Mouse (Mus musculus) CH12.LX (cell line): Measurements from ENCODE around the gene Treml4. TPM values are rescaled to one million over a fixed set of nuclear protein-coding genes. Genes with fewer than 3 reads are reported as not detected.

Source experiments
- DNase-seq: peaks from one replicate; pipeline ENCODE4 v3.0.0-alpha.2; 2013; ENCODE audit errors: extremely low read depth
- H3K27ac ChIP-seq: 2 replicates; pipeline ENCODE4 v1.5.1; 2012; ENCODE audit warnings: low read depth, mild to moderate bottlenecking, control low read depth, moderate library complexity; ENCODE audit not compliant: insufficient read depth
- H3K27me3 ChIP-seq: replicated peaks from 2 replicates; pipeline ENCODE3; 2012; ENCODE audit warnings: inconsistent platforms
- H3K36me3 ChIP-seq, 2 experiments: replicated peaks in 1 of 2; 2 replicates each; pipeline versions ENCODE3 to v1.6.1; 2012; ENCODE audit warnings: inconsistent platforms in 1 of 2, low read length in 1 of 2, mild to moderate bottlenecking in 1 of 2, mixed read lengths in 1 of 2, moderate library complexity in 1 of 2; ENCODE audit not compliant: control insufficient read depth in 1 of 2, insufficient read depth in 1 of 2
- H3K4me1 ChIP-seq, 2 experiments: 2 replicates each; pipeline ENCODE4 v1.6.1; 2012; ENCODE audit warnings: inconsistent platforms in 1 of 2, moderate library complexity in 1 of 2; ENCODE audit not compliant: insufficient read depth in 2 of 2, control insufficient read depth in 1 of 2
- H3K4me2 ChIP-seq: 2 replicates; pipeline ENCODE4 v1.6.1; 2012; ENCODE audit warnings: low read depth, mild to moderate bottlenecking, control low read depth; ENCODE audit not compliant: poor library complexity, insufficient read depth, severe bottlenecking
- H3K4me3 ChIP-seq, 3 experiments: fragments of 150-350 bp in 1 of 3; sonication (generic) in 1 of 3; replicated peaks in 1 of 3; 2 replicates each; pipeline versions ENCODE3 to v1.5.1; 2011 to 2012; ENCODE audit warnings: low read depth in 2 of 3, low read length in 2 of 3, mild to moderate bottlenecking in 2 of 3, moderate library complexity in 2 of 3, control low read depth in 1 of 3, improper control_type of control experiment in 1 of 3, inconsistent platforms in 1 of 3, mixed read lengths in 1 of 3; ENCODE audit not compliant: poor library complexity in 1 of 3
- H3K79me2 ChIP-seq: replicated peaks from 2 replicates; pipeline ENCODE4 v1.6.1; 2012; ENCODE audit warnings: mild to moderate bottlenecking, moderate library complexity; ENCODE audit not compliant: control insufficient read depth, poor library complexity, insufficient read depth, severe bottlenecking; ENCODE audit errors: extremely low read depth
- H3K9ac ChIP-seq: 2 replicates; pipeline ENCODE4 v1.6.1; 2012; ENCODE audit warnings: low read depth, mild to moderate bottlenecking, control low read depth, moderate library complexity; ENCODE audit not compliant: insufficient read depth
- H3K9me3 ChIP-seq: replicated peaks from 2 replicates; pipeline ENCODE3; 2012; ENCODE audit warnings: low read length, inconsistent platforms, mixed read lengths
- CHD2 ChIP-seq: IDR thresholded peaks from 2 replicates; pipeline ENCODE4 v1.6.1; 2011; ENCODE audit warnings: low read length, improper control_type of control experiment
- E2F4 ChIP-seq: IDR thresholded peaks from 2 replicates; pipeline ENCODE4 v1.6.1; 2011; ENCODE audit warnings: low read depth, low read length, improper control_type of control experiment; ENCODE audit not compliant: insufficient replicate concordance
- EP300 ChIP-seq: IDR thresholded peaks from 2 replicates; pipeline ENCODE4 v1.6.1; 2011; ENCODE audit warnings: low read length, improper control_type of control experiment
- IRF4 ChIP-seq: IDR thresholded peaks from 2 replicates; pipeline ENCODE4 v1.6.1; 2014; ENCODE audit warnings: low read depth, mild to moderate bottlenecking, inconsistent platforms, low read length, improper control_type of control experiment
- JUND ChIP-seq: conservative IDR thresholded peaks from 2 replicates; pipeline ENCODE4 v1.6.1; 2011; ENCODE audit warnings: low read depth, low read length, improper control_type of control experiment
- MAX ChIP-seq: IDR thresholded peaks from 2 replicates; pipeline ENCODE4 v1.6.1; 2011; ENCODE audit warnings: low read length, improper control_type of control experiment
- MAZ ChIP-seq: IDR thresholded peaks from 2 replicates; pipeline ENCODE4 v1.6.1; 2012; ENCODE audit warnings: low read depth, mild to moderate bottlenecking, inconsistent platforms, low read length, improper control_type of control experiment, moderate library complexity
- MXI1 ChIP-seq: IDR thresholded peaks from 2 replicates; pipeline ENCODE4 v1.6.1; 2011; ENCODE audit warnings: mild to moderate bottlenecking, low read depth, low read length, improper control_type of control experiment
- PAX5 ChIP-seq: IDR thresholded peaks from 2 replicates; pipeline ENCODE4 v1.6.1; 2012; ENCODE audit warnings: low read length, inconsistent platforms, mixed read lengths
- TBP ChIP-seq: conservative IDR thresholded peaks from 2 replicates; pipeline ENCODE4 v1.6.1; 2011; ENCODE audit warnings: low read depth, low read length, improper control_type of control experiment
- USF1 ChIP-seq: IDR thresholded peaks from 2 replicates; pipeline ENCODE4 v1.6.1; 2014; ENCODE audit warnings: low read depth, mild to moderate bottlenecking, inconsistent platforms, low read length, improper control_type of control experiment
- USF2 ChIP-seq: conservative IDR thresholded peaks from 2 replicates; pipeline ENCODE4 v1.6.1; 2011; ENCODE audit warnings: low read depth, low read length, improper control_type of control experiment
- ZC3H11A ChIP-seq: IDR thresholded peaks from 2 replicates; pipeline ENCODE4 v1.6.1; 2012; ENCODE audit warnings: low read depth, mild to moderate bottlenecking, inconsistent platforms, low read length, improper control_type of control experiment
- dilution Hi-C: fragments of 300-500 bp; cut with MboI; formaldehyde crosslinking; loops from 2 replicates; pipeline ENCODE4 v1.14.3; 2020; ENCODE audit warnings: low sequenced_read_pairs; ENCODE audit not compliant: extremely low pct_unique_long_range_greater_than_20kb, extremely low pct_ligation_motif_present
- in situ Hi-C: fragments of 300-500 bp; cut with MboI; formaldehyde crosslinking; loops from 3 replicates; pipeline ENCODE4 v1.14.3; 2019; ENCODE audit warnings: low sequenced_read_pairs, low pct_ligation_motif_present, low pct_unique_long_range_greater_than_20kb, mixed read lengths
- polyA plus RNA-seq: library from polyadenylated mRNA; unstranded; fragments of >175 nt; gene quantifications from 2 replicates; pipeline ENCODE4 v1.2.1, GENCODE M21; 2012; ENCODE audit warnings: low read depth; ENCODE audit not compliant: insufficient read length
- total RNA-seq, 2 experiments: library from RNA; depleted of rRNA; stranded (reverse); fragments of 300-350 nt in 1 of 2; fragments of >200 nt in 1 of 2; gene quantifications; 2 replicates each; pipeline ENCODE4 v1.2.3; 2012 to 2014

Gene Treml4
- total and polyA plus RNA-seq, 3 experiments = 0.13 to 1.1 (median 0.55) TPM

GRCm38 (mm10) chr17:48323236-48323635, 59.1 kb downstream of the Treml4 start:
- H3K9me3 ChIP-seq = no peaks in the 10 kb centered on the region
- no peak for DNase-seq
- TF ChIP-seq ZC3H11A (no peak), JUND (no peak)
- H3K27ac ChIP-seq = no peak overlapping the region
- H3K36me3 ChIP-seq = peaks cover 0 to 7% of the 10 kb centered on the region in 2 experiments
- peaks cover 3 to 37% of the 10 kb centered on the region in 2 experiments; a peak in 3 of 4 replicates for H3K4me1 ChIP-seq
- H3K4me2 ChIP-seq = no peak overlapping the region
- H3K79me2 ChIP-seq = no peaks in the 10 kb centered on the region
- H3K4me3 ChIP-seq = no peak overlapping the region
- dilution Hi-C loops (no loop called here), in situ Hi-C loops (no loop called here)
- no peaks in the 10 kb centered on the region for H3K27me3 ChIP-seq
- H3K9ac ChIP-seq = no peak overlapping the region

- H3K9me3 ChIP-seq = no peaks in the 10 kb centered on the region
- no peak for TF ChIP-seq USF2
- TF ChIP-seq MXI1 = no peak
- no peak for TF ChIP-seq EP300
- TF ChIP-seq MAX = no peak
- no peak for TF ChIP-seq MAZ
- TF ChIP-seq PAX5 = no peak
- TF ChIP-seq TBP = no peak
- TF ChIP-seq CHD2 = no peak
- TF ChIP-seq IRF4 = no peak
- no peak for TF ChIP-seq USF1
- no peak for TF ChIP-seq E2F4
- no peak for DNase-seq
- H3K36me3 ChIP-seq = peaks cover 0 to 7% of the 10 kb centered on the region in 2 experiments
- H3K27me3 ChIP-seq = peaks cover 2% of the 10 kb centered on the region
- no peak overlapping the region for H3K4me2 ChIP-seq
- dilution Hi-C loops (no loop called here), in situ Hi-C loops (no loop called here)
- H3K9ac ChIP-seq = no peak overlapping the region
- peaks cover 3 to 30% of the 10 kb centered on the region in 2 experiments; a peak in 3 of 4 replicates for H3K4me1 ChIP-seq
- H3K4me3 ChIP-seq = no peak overlapping the region
- no peak overlapping the region for H3K27ac ChIP-seq
- no peaks in the 10 kb centered on the region for H3K79me2 ChIP-seq
Observed at GRCm38 (mm10) chr17:48324258-48324657, 60.2 kb downstream of the Treml4 start.

Other genes with a start within 250 kb of the Treml4 start
- gene 1700122O11Rik, start 226.0 kb upstream of the Treml4 start, total RNA-seq (2012; rRNA removed) = not detected in 2 replicates
- gene 1700122O11Rik, start 226.0 kb upstream of the Treml4 start, total RNA-seq (2014; rRNA removed) = not detected in 2 replicates
- gene 1700122O11Rik, start 226.0 kb upstream of the Treml4 start, polyA plus RNA-seq = not detected in 2 replicates
- gene 1700067P10Rik, start 175.0 kb upstream of the Treml4 start, total RNA-seq (2012; rRNA removed) = not detected in 2 replicates
- gene 1700067P10Rik, start 175.0 kb upstream of the Treml4 start, total RNA-seq (2014; rRNA removed) = not detected in 2 replicates
- not detected in 2 replicates for gene 1700067P10Rik, start 175.0 kb upstream of the Treml4 start, polyA plus RNA-seq
- gene 9830107B12Rik, start 118.0 kb upstream of the Treml4 start, total RNA-seq (2012; rRNA removed) = not detected in 2 replicates
- gene 9830107B12Rik, start 118.0 kb upstream of the Treml4 start, total RNA-seq (2014; rRNA removed) = not detected in 2 replicates
- gene 9830107B12Rik, start 118.0 kb upstream of the Treml4 start, polyA plus RNA-seq = not detected in 2 replicates
- gene A530064D06Rik, start 97.0 kb upstream of the Treml4 start, total RNA-seq (2012; rRNA removed) = not detected in 2 replicates
- gene A530064D06Rik, start 97.0 kb upstream of the Treml4 start, total RNA-seq (2014; rRNA removed) = 0.15 and 0.20 TPM in 2 replicates
- 0.60 and 0.68 TPM in 2 replicates for gene A530064D06Rik, start 97.0 kb upstream of the Treml4 start, polyA plus RNA-seq
- gene Trem1, start 31.5 kb upstream of the Treml4 start, total RNA-seq (2012; rRNA removed) = 0.08 TPM in 1 of 2 replicates, not detected in the other
- gene Trem1, start 31.5 kb upstream of the Treml4 start, total RNA-seq (2014; rRNA removed) = 0.17 and 0.32 TPM in 2 replicates
- gene Trem1, start 31.5 kb upstream of the Treml4 start, polyA plus RNA-seq = 0.25 and 0.29 TPM in 2 replicates
- not detected in 2 replicates for gene Trem3, start 16.5 kb upstream of the Treml4 start, total RNA-seq (2012; rRNA removed)
- gene Trem3, start 16.5 kb upstream of the Treml4 start, total RNA-seq (2014; rRNA removed) = not detected in 2 replicates
- not detected in 2 replicates for gene Trem3, start 16.5 kb upstream of the Treml4 start, polyA plus RNA-seq
- gene Treml2, start 35.2 kb downstream of the Treml4 start, total RNA-seq (2012; rRNA removed) = 1.3 and 2.4 TPM in 2 replicates
- 5.5 and 6.4 TPM in 2 replicates for gene Treml2, start 35.2 kb downstream of the Treml4 start, total RNA-seq (2014; rRNA removed)
- 9.8 and 10.2 TPM in 2 replicates for gene Treml2, start 35.2 kb downstream of the Treml4 start, polyA plus RNA-seq
- 0.08 TPM in 1 of 2 replicates, not detected in the other for gene B430306N03Rik, start 51.8 kb downstream of the Treml4 start, total RNA-seq (2012; rRNA removed)
- 0.21 and 0.35 TPM in 2 replicates for gene B430306N03Rik, start 51.8 kb downstream of the Treml4 start, total RNA-seq (2014; rRNA removed)
- gene B430306N03Rik, start 51.8 kb downstream of the Treml4 start, polyA plus RNA-seq = 1.0 and 1.6 TPM in 2 replicates
- gene Trem2, start 82.1 kb downstream of the Treml4 start, total RNA-seq (2012; rRNA removed) = not detected in 2 replicates
- gene Trem2, start 82.1 kb downstream of the Treml4 start, total RNA-seq (2014; rRNA removed) = not detected in 2 replicates
- gene Trem2, start 82.1 kb downstream of the Treml4 start, polyA plus RNA-seq = not detected in 2 replicates
- not detected in 2 replicates for gene Treml1, start 95.6 kb downstream of the Treml4 start, total RNA-seq (2012; rRNA removed)
- gene Treml1, start 95.6 kb downstream of the Treml4 start, total RNA-seq (2014; rRNA removed) = not detected in 2 replicates
- gene Treml1, start 95.6 kb downstream of the Treml4 start, polyA plus RNA-seq = not detected in 2 replicates
- 25.2 and 29.3 TPM in 2 replicates for gene Nfya, start 145.6 kb downstream of the Treml4 start, total RNA-seq (2012; rRNA removed)
- gene Nfya, start 145.6 kb downstream of the Treml4 start, total RNA-seq (2014; rRNA removed) = 18.6 and 26.9 TPM in 2 replicates
- 44.2 and 50.4 TPM in 2 replicates for gene Nfya, start 145.6 kb downstream of the Treml4 start, polyA plus RNA-seq
- 30.0 and 30.6 TPM in 2 replicates for gene Oard1, start 145.7 kb downstream of the Treml4 start, total RNA-seq (2012; rRNA removed)
- 59.4 and 61.6 TPM in 2 replicates for gene Oard1, start 145.7 kb downstream of the Treml4 start, total RNA-seq (2014; rRNA removed)
- gene Oard1, start 145.7 kb downstream of the Treml4 start, polyA plus RNA-seq = 32.6 TPM in 2 replicates
- gene Apobec2, start 168.6 kb downstream of the Treml4 start, total RNA-seq (2012; rRNA removed) = 0.13 TPM in 1 of 2 replicates, not detected in the other
- 0.21 TPM in 1 of 2 replicates, not detected in the other for gene Apobec2, start 168.6 kb downstream of the Treml4 start, total RNA-seq (2014; rRNA removed)
- 0.23 and 0.70 TPM in 2 replicates for gene Apobec2, start 168.6 kb downstream of the Treml4 start, polyA plus RNA-seq
- gene Tspo2, start 187.2 kb downstream of the Treml4 start, total RNA-seq (2012; rRNA removed) = not detected in 2 replicates
- gene Tspo2, start 187.2 kb downstream of the Treml4 start, total RNA-seq (2014; rRNA removed) = not detected in 2 replicates
- not detected in 2 replicates for gene Tspo2, start 187.2 kb downstream of the Treml4 start, polyA plus RNA-seq
- 0.21 and 0.34 TPM in 2 replicates for gene Unc5cl, start 190.6 kb downstream of the Treml4 start, total RNA-seq (2012; rRNA removed)
- gene Unc5cl, start 190.6 kb downstream of the Treml4 start, total RNA-seq (2014; rRNA removed) = not detected in 2 replicates
- 0.09 TPM in 1 of 2 replicates, not detected in the other for gene Unc5cl, start 190.6 kb downstream of the Treml4 start, polyA plus RNA-seq